Mouse (Mus musculus): ENCODE measurements around the gene Pkn3.

- TF ChIP-seq CTCF (IDR thresholded peaks at IDR 0.05; ENCODE audit: insufficient read depth, low read length) (no peak), POLR2A (IDR thresholded peaks at IDR 0.05; ENCODE audit: borderline replicate concordance, extremely low read depth, low read depth, low read length) (peak; percentile 61; the same call in 1 of the 2 replicates)
These were observed 28.6 kb upstream of the Pkn3 start, which contains the start of gene Wdr34 for GRCm38 (mm10) chr2:30048699-30049388.
